Comparison of ENCODE assay signal across 8 mouse cellular contexts in genomic region chr11:103170111-103170493, GRCm38 (mm10). TPM values are rescaled to one million over a fixed set of nuclear protein-coding genes. Genes with fewer than 3 reads are reported as not detected.
A peak's percentile ranks its signal among the peaks of the same experiment; 100 is the strongest.
DNase-seq lines count a peak whose midpoint lies in the region; ATAC-seq and TF ChIP-seq lines count a peak whose summit lies in the region.

No protein-coding gene starts in this region.

- no peak for TF ChIP-seq CTCF in intestine, postnatal 0 days (IDR thresholded peaks at IDR 0.05; ENCODE audit: low read depth)

- H3K4me2 ChIP-seq in lung, embryonic 15.5 days, result peak overlapping the region; percentile 98
- peak overlapping the region; percentile 96 for H3K4me2 ChIP-seq in intestine, postnatal 0 days (replicated peaks; ENCODE audit: low read depth)
- peak overlapping the region; percentile 85 for H3K4me2 ChIP-seq in neural tube, embryonic 15.5 days

- peaks cover 49% of the 10 kb centered on the region for H3K27me3 ChIP-seq in lung, embryonic 15.5 days
- peaks cover 78% of the 10 kb centered on the region for H3K27me3 ChIP-seq in forebrain, embryonic 10.5 days (ENCODE audit: poor library complexity, severe bottlenecking)
- H3K27me3 ChIP-seq in intestine, postnatal 0 days (replicated peaks; ENCODE audit: control insufficient read depth, insufficient read depth, low read length), result peaks cover 27% of the 10 kb centered on the region
- H3K27me3 ChIP-seq in neural tube, embryonic 15.5 days (replicated peaks), result peaks cover 29% of the 10 kb centered on the region

- DNase-seq in lung, postnatal 14 days, result no peak
- no peak for DNase-seq in forebrain, embryonic 10.5 days (ENCODE audit: extremely low spot score, low spot score)
- no peak for DNase-seq in Muller cell, postnatal 12 days (ENCODE audit: inconsistent ontology term)
- DNase-seq in spleen, postnatal 14 days (ENCODE audit: low spot score in 2 of 2), result no peak
- no peak for DNase-seq in layer of hippocampus, adult 11-12 months (ENCODE audit: low spot score)

- H3K4me3 ChIP-seq in lung, embryonic 15.5 days, result peak overlapping the region; percentile 54
- H3K4me3 ChIP-seq in forebrain, embryonic 10.5 days, result peak overlapping the region; percentile 72
- peak overlapping the region; percentile 56; the same call in 1 of the 2 replicates for H3K4me3 ChIP-seq in intestine, postnatal 0 days (ENCODE audit: low read depth, low read length)
- H3K4me3 ChIP-seq in neural tube, embryonic 15.5 days (replicated peaks), result peak overlapping the region; percentile 71

- no peaks in the 10 kb centered on the region for H3K36me3 ChIP-seq in lung, embryonic 15.5 days
- no peaks in the 10 kb centered on the region for H3K36me3 ChIP-seq in forebrain, embryonic 10.5 days (replicated peaks)
- H3K36me3 ChIP-seq in intestine, postnatal 0 days (ENCODE audit: control insufficient read depth, insufficient read depth), result no peaks in the 10 kb centered on the region
- H3K36me3 ChIP-seq in neural tube, embryonic 15.5 days, result no peaks in the 10 kb centered on the region

- H3K4me1 ChIP-seq in lung, embryonic 15.5 days, result peaks cover 12% of the 10 kb centered on the region
- peaks cover 23% of the 10 kb centered on the region for H3K4me1 ChIP-seq in forebrain, embryonic 10.5 days
- H3K4me1 ChIP-seq in intestine, postnatal 0 days (replicated peaks; ENCODE audit: control insufficient read depth, insufficient read depth, low read length), result peaks cover 5% of the 10 kb centered on the region; the same call in 1 of the 2 replicates
- H3K4me1 ChIP-seq in neural tube, embryonic 15.5 days, result peaks cover 55% of the 10 kb centered on the region

- no peak for ATAC-seq in lung, embryonic 15.5 days (ENCODE audit: borderline replicate concordance, extremely low read depth, low FRiP score, low TSS enrichment)
- ATAC-seq in intestine, postnatal 0 days, result no peak
- ATAC-seq in neural tube, embryonic 15.5 days (ENCODE audit: low FRiP score), result peak; percentile 23; the same call in 1 of the 2 replicates

- H3K27ac ChIP-seq in lung, embryonic 15.5 days, result no peak overlapping the region
- no peak overlapping the region for H3K27ac ChIP-seq in forebrain, embryonic 10.5 days
- no peak overlapping the region for H3K27ac ChIP-seq in intestine, postnatal 0 days (ENCODE audit: low read depth, low read length)
- H3K27ac ChIP-seq in neural tube, embryonic 15.5 days (replicated peaks), result 0 out of 2 replicates have a peak overlapping the region, but pooled peaks have one; percentile 71

- no peak overlapping the region for H3K9ac ChIP-seq in lung, embryonic 15.5 days
- H3K9ac ChIP-seq in intestine, postnatal 0 days (ENCODE audit: low read depth, low read length), result no peak overlapping the region
- peak overlapping the region; percentile 76 for H3K9ac ChIP-seq in neural tube, embryonic 15.5 days (replicated peaks)

- 37% methylated on average over 3 of the region's 3 CpGs for WGBS in lung, embryonic 15.5 days
- WGBS in forebrain, embryonic 10.5 days, result 59% methylated on average over 3 of the region's 3 CpGs
- WGBS in intestine, postnatal 0 days, result 44% methylated on average over 3 of the region's 3 CpGs
- 46% methylated on average over 3 of the region's 3 CpGs for WGBS in neural tube, embryonic 15.5 days

- no peaks in the 10 kb centered on the region for H3K9me3 ChIP-seq in lung, embryonic 15.5 days
- H3K9me3 ChIP-seq in forebrain, embryonic 10.5 days, result no peaks in the 10 kb centered on the region
- no peaks in the 10 kb centered on the region for H3K9me3 ChIP-seq in intestine, postnatal 0 days (ENCODE audit: control insufficient read depth)
- no peaks in the 10 kb centered on the region for H3K9me3 ChIP-seq in neural tube, embryonic 15.5 days (replicated peaks)

RNA-seq across cellular contexts. Expression of gene Fmnl1, which starts 0.8 kb away (rescaled TPM):
- polyA plus RNA-seq in lung, embryonic 15.5 days (2015; fragmentation: Nextera tagmentation; extraction: Ambion mirVana), result 2.7 and 3.7 TPM in 2 replicates
- polyA plus RNA-seq in forebrain, embryonic 10.5 days (2016; fragmentation: Nextera tagmentation; extraction: Ambion mirVana), result 0.47 and 0.81 TPM in 2 replicates
- 0.80 and 1.0 TPM in 2 replicates for polyA plus RNA-seq in intestine, postnatal 0 days (2015; fragmentation: Nextera tagmentation; extraction: Ambion mirVana)
- polyA plus RNA-seq in neural tube, embryonic 15.5 days (2015; fragmentation: Nextera tagmentation; extraction: Ambion mirVana), result 8.6 and 10.8 TPM in 2 replicates

RNA-seq across cellular contexts. Expression of gene Hexim2, which starts 37.9 kb away (rescaled TPM):
- polyA plus RNA-seq in lung, embryonic 15.5 days (2015; fragmentation: Nextera tagmentation; extraction: Ambion mirVana), result 8.3 and 9.6 TPM in 2 replicates
- 7.2 and 7.6 TPM in 2 replicates for polyA plus RNA-seq in forebrain, embryonic 10.5 days (2016; fragmentation: Nextera tagmentation; extraction: Ambion mirVana)
- 3.5 and 5.3 TPM in 2 replicates for polyA plus RNA-seq in intestine, postnatal 0 days (2015; fragmentation: Nextera tagmentation; extraction: Ambion mirVana)
- polyA plus RNA-seq in neural tube, embryonic 15.5 days (2015; fragmentation: Nextera tagmentation; extraction: Ambion mirVana), result 28.4 and 29.0 TPM in 2 replicates

RNA-seq across cellular contexts. Expression of gene 1700023F06Rik, which starts 38.3 kb away (rescaled TPM):
- polyA plus RNA-seq in lung, embryonic 15.5 days (2015; fragmentation: Nextera tagmentation; extraction: Ambion mirVana), result 0.87 and 1.1 TPM in 2 replicates
- polyA plus RNA-seq in forebrain, embryonic 10.5 days (2016; fragmentation: Nextera tagmentation; extraction: Ambion mirVana), result 0.21 and 0.32 TPM in 2 replicates
- 0.35 and 0.77 TPM in 2 replicates for polyA plus RNA-seq in intestine, postnatal 0 days (2015; fragmentation: Nextera tagmentation; extraction: Ambion mirVana)
- polyA plus RNA-seq in neural tube, embryonic 15.5 days (2015; fragmentation: Nextera tagmentation; extraction: Ambion mirVana), result 2.1 and 2.3 TPM in 2 replicates

RNA-seq across cellular contexts. Expression of gene Spata32, which starts 48.1 kb away (rescaled TPM):
- not detected in 2 replicates for polyA plus RNA-seq in lung, embryonic 15.5 days (2015; fragmentation: Nextera tagmentation; extraction: Ambion mirVana)
- polyA plus RNA-seq in forebrain, embryonic 10.5 days (2016; fragmentation: Nextera tagmentation; extraction: Ambion mirVana), result not detected in 2 replicates
- not detected in 2 replicates for polyA plus RNA-seq in intestine, postnatal 0 days (2015; fragmentation: Nextera tagmentation; extraction: Ambion mirVana)
- 1.00 and 1.3 TPM in 2 replicates for polyA plus RNA-seq in neural tube, embryonic 15.5 days (2015; fragmentation: Nextera tagmentation; extraction: Ambion mirVana)

RNA-seq across cellular contexts. Expression of gene Hexim1, which starts 54.1 kb away (rescaled TPM):
- polyA plus RNA-seq in lung, embryonic 15.5 days (2015; fragmentation: Nextera tagmentation; extraction: Ambion mirVana), result 4.4 and 4.5 TPM in 2 replicates
- 1.8 and 2.0 TPM in 2 replicates for polyA plus RNA-seq in forebrain, embryonic 10.5 days (2016; fragmentation: Nextera tagmentation; extraction: Ambion mirVana)
- 4.6 and 6.0 TPM in 2 replicates for polyA plus RNA-seq in intestine, postnatal 0 days (2015; fragmentation: Nextera tagmentation; extraction: Ambion mirVana)
- polyA plus RNA-seq in neural tube, embryonic 15.5 days (2015; fragmentation: Nextera tagmentation; extraction: Ambion mirVana), result 4.3 and 4.5 TPM in 2 replicates
